Mouse (Mus musculus): Measurements from ENCODE around the gene 4931428F04Rik.
"Not testable (repeated sequence)": the region's sequence is repeated elsewhere in the genome, so short reads cannot be mapped to it uniquely, and the experiment has no call there.

GRCm38 (mm10) chr8:105291802-105292201 lies 2.1 kb upstream of the 4931428F04Rik start:
- TF ChIP-seq CTCF (IDR thresholded peaks at IDR 0.05; ENCODE audit: extremely low read depth, insufficient read depth, low read length) = 0 out of 2 replicates have a peak, but pooled peaks have one; percentile 3
- not testable (repeated sequence) for TF ChIP-seq POLR2A (IDR thresholded peaks at IDR 0.05; ENCODE audit: extremely low read depth, insufficient read depth, low read length)

All from cortical plate, adult 2 months (tissue).